Mouse (Mus musculus) forelimb bud, embryonic 11.5 days (tissue): ENCODE results near the gene Kbtbd4.

Experiments
- DNase-seq: peaks from one replicate; pipeline ENCODE4 v3.0.0-alpha.2; 2012; ENCODE audit warnings: low read depth, low spot score

Gene Kbtbd4

DNA sequence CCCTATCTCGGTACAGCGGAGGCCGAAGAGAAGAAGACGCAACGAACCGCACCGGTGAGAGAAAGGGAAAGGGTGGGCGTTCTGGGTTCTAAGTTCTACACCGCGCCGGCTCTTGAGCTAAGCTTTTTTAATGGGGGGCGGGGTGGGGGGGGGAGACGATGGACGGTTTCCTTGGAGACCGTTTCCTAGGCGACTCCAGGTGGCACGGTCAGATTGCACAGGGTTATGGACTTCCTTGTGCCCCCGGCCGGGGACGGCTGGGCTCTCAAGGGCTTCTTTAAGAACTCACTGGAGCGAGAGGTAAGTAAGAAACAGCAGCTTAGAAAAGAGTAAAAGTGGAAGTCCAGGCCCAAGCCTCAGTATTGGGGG is 300 bp downstream of the Kbtbd4 start:
- DNase-seq = no peak

DNA sequence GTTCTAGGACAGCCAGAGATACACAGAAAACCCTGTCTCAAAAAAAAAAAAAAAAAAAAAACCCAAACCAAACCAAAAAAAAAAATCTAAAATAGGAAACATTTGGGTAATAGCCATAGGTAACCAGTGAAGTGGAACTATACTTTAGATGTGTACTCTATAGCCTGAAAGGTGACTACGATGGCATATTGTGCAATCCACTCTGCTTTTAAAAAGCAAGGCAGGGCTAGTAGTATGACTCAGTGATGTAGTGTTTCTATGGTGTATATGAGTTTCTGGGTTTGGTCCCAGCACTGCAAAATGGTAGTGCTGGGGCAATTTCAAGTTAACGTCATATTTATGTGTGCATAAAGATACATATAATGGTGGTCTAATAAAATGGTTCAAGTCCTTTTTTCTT is 2.2 kb downstream of the Kbtbd4 start:
- no peak for DNase-seq

- no peak for DNase-seq
These were observed 6.3 kb downstream of the Kbtbd4 start for GRCm38 (mm10) chr2:90910861-90911260.

DNA sequence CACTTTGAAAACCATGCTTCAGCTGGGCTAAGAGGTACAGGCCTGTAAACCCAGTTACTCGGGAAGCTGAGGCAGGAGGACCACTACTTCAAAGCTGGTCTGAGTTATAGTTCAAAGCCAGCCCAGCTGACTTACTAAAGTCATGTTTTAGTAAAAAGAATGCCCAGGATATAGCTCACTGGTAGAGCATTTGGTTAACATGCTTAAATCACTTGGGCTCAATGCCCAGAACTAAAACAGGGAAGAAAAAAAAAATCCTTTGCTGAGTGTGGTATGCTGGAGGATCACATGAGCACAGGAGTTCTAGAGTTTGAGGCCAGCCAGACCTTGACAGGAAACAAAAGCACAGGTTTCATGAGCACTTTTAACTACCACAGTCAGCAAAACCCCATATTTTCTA is 7.1 kb downstream of the Kbtbd4 start:
- no peak for DNase-seq

- no peak for DNase-seq
These were observed 9.1 kb downstream of the Kbtbd4 start for GRCm38 (mm10) chr2:90913671-90914070.

DNA sequence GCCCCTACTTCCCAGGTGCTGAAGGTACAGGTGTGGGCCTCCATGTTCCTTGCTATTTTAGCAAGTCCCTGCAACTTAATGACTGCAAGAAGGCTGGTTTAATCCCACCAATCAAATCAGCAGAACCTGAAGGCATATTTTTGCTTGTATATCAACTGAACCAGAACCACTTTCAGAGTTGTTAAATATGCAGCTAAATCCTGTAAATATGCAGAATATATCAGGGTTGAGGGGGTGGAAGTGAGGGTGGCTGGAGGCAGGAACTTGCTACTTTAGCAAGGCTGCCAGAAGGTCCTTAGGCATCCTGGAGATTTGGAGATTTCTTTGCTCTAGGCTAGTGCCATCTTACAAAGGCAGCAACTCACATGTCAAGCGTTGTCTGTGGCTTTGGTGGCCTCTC is 11.0 kb downstream of the Kbtbd4 start:
- DNase-seq = no peak

DNA sequence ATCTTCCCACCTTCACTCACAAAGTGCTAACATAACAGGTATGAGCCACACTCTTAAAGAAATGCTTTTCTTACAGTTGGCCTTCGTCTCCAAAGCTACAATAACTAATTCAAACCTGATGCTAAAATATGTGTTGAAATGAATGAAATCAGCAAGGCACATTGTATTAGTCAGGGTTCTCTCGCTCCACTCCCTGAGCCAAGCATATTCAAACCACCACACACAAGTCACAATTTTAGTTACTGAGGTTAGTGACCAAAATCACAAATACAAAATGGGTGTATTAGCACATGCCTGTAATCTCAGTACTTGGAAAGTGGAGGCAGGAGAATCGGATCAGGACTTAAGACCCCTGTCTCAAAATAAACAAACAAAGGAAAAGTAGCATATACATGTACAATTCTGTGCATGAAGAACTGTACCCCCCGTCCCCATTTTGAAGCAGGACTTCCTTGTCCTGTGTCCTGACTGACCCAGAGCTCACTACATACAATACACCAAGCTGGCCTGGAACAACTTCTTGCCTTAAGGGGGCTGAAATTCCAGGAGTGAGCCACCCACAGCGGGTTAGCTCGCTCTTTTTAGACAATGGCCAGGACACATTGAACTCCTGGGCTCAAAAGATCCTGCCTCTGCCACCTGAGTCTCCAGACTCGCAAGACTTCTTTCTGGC is 12.2 kb downstream of the Kbtbd4 start:
- no peak for DNase-seq

GRCm38 (mm10) chr2:90917233-90917998 is 12.9 kb downstream of the Kbtbd4 start:
- peak; percentile 61 for DNase-seq

DNA sequence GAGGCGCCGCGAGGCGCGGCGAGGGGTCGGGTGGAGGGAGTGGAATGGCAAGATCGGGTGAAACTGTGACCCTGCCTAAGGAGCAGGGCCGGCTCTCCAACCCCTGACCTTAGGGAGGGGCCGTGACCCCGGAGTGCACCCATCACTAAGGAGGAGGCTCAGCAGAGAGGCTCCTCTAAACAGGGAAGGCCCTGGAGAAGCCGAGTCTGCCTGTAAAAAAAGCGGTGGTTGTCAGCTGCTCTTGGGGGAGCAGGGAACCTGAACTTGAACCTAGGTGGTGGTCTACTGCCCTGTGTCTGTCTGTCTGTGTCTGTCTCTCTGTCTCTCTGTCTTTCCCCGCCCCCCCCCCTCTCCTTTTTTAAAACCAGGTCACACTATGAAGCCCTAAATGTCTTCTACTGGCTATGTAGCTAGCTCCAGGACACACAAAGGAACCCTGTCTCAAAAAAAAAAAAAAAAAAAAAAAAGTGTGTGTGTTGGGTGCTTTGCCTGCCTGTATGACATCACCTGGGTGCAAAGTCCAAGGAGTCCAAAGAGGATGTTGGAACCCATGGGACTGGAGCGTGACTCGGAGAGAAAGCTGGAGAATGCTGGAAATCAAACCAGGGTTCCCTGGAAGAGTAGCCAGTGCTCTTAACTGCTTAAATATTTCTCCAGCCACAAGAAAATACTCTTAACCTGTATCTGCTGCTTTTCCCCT is 13.6 kb downstream of the Kbtbd4 start:
- DNase-seq = no peak

- no peak for DNase-seq
These were observed 16.6 kb downstream of the Kbtbd4 start for GRCm38 (mm10) chr2:90921178-90921577.

GRCm38 (mm10) chr2:90922636-90923035 is 18.1 kb downstream of the Kbtbd4 start:
- DNase-seq = no peak

DNA sequence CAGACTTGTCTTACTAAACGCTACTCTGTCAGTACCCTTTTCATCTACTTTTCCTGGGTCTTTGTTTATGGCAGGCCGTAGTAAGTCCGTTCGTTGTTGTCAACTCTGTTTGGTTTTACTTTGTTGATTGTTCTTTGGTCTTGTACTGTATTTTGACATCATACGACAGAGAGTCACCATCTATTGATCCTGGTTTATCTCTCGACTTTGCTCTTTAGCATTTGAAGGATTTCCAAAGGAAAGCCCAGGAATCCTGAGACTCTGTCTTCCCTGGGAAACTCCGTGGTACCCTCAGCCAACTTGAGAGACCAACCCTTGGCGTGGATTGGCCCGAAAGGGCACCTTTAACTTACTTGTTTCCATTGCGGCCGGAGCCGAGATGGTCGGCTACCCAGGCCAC is 24.0 kb downstream of the Kbtbd4 start:
- no peak for DNase-seq

DNA sequence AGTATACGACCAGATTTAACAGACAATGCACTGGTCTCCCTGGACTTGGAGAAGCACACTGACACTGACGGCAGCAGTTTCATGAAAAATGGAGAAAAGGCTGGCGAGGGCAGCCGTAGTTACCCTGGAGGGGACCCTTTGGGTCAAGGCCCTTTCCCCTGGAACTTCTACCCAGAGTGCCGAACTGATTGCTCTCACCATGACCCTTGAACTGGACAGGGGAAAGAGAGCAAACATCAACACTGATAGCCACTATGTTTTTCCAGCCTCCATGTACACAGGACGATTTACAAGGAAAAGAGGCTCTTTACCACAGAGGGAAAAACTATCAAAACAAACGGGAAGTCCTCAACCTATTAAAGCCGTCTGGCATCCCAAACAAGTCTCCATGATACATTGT is 27.3 kb downstream of the Kbtbd4 start:
- no peak for DNase-seq

DNA sequence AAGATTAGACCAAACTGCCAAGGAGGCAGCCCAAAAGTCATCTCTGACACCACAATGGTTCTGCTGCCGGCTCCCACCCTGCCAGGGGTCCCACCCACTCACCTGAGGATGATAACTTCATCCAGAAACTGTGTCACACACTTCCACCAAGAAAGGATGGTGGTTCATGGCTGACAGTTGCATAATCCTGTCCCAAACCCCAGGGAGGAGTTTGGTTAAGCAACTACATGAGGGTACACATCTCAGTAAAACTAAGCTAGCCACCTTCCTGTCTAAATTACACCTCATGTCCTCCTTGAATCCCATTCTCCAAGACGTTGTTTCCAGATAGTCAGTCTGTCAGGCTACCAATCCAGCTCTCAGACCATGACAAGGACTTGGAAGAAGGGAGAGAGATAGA is 27.7 kb downstream of the Kbtbd4 start:
- no peak for DNase-seq

DNA sequence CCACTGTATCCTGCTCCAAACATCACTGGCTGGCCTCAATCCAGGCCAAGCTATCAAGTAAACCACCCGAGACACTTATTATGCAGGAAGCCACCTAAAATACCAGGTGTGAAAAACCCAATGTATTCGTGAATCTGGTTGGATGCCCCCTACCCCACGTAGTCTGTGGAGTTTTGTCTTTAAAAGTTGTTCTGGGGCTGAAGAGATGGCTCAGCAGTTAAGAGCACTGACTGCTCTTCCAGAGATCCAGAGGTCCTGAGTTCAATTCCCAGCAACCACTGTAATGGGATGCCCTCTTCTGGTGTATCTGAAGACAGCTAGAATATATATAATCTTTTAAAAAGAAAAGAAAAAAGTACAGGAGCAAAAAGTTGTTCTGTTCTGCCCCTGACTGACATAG is 33.8 kb downstream of the Kbtbd4 start:
- DNase-seq = no peak

DNA sequence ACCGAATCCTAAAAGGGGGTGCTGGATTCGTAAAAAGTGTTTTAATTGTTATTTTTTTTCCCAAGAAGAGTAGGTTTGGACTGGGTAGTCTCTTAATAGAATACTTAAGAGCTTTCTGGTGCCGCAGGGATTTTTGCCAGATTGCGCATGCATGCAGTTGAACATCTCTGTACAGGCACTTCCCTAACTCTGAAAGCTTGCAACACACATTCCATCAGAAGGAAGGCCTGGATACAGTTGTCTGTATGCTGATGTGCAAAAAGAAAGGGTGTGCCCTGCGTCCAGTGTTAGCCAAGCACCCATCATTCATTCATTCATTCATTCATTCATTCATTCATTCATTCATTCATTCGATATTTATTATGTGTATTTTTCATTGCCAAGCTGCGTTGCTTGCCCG is 35.2 kb downstream of the Kbtbd4 start:
- no peak for DNase-seq

GRCm38 (mm10) chr2:90940233-90941229 is 36.0 kb downstream of the Kbtbd4 start, which contains the start of gene Celf1:
Gene Celf1 (plus strand): TSS chr2:90940382.
- peak; percentile 79 for DNase-seq

DNA sequence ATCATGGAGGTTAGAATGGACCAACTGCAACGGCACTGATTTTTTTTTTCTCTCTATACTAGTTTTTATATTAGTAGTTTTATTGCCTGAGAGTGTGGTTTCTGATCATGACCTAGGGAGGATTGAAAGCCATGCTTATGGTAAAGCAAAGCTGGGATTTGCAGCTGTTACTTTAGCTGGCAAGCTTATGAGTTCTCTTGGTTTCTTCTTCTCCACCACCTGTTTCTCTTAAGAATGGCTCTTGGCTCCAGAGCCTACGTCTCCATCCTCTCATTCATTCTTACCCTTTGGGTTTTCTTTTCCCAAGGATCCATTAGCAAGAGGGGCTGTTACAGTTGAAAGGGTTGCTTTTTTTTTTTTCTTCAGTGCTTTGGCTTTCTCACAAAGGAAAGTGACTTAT is 37.2 kb downstream of the Kbtbd4 start:
- DNase-seq = no peak

DNA sequence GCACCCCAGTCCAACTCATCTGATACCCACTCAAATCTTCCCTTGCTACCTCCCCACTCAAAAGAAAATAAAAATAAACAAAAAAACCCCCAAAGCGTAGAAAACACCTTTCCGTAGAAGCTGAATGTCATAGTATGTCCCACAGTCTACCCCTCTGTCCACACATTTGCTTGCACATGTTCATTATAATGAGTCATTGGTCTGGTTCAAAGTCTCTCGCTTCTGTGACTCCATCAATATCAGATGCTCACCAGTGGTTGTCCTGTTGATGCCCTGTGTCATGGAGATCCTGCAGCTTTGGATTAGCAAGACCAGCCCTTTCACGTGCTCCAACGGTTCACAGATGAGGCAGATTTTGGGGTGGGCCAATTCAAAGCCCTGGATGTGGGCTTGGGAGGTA is 45.6 kb downstream of the Kbtbd4 start:
- DNase-seq = no peak

- DNase-seq = no peak
These were observed 46.1 kb downstream of the Kbtbd4 start for GRCm38 (mm10) chr2:90950582-90951194.

DNA sequence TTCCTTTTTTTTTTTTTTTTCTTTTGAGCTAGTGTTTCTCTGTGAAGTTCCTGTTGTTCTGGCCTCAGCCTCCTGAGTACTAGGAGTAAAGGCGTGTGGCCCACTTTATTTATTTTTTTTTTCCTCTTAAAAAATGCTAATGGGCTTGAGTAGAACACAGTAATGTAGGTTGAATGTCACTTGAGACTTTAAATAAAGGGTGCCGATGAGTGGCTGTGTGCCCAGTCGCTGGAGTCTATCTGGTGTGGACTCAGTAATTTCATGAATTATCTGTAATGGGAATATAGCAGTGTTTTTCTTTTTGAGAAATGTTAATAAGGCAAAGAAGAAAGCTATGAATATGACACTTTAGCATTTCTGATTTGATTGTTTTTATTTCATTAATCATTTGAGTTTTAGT is 48.9 kb downstream of the Kbtbd4 start:
- DNase-seq = no peak
